Mouse (Mus musculus): Measurements from ENCODE around the gene Hspd1. TPM values are rescaled to one million over a fixed set of nuclear protein-coding genes. Genes with fewer than 3 reads are reported as not detected.
"Not testable (repeated sequence)": the region's sequence is repeated elsewhere in the genome, so short reads cannot be mapped to it uniquely, and the experiment has no call there.

The Hspd1 gene
- total RNA-seq, 2 experiments from 2014 or later: 363 to 379 TPM

- DNase-seq: peak; percentile 19
These were observed 1.1 kb downstream of the Hspd1 start for GRCm38 (mm10) chr1:55086868-55087400.

- DNase-seq: no peak
These were observed 2.2 kb downstream of the Hspd1 start for GRCm38 (mm10) chr1:55085781-55086366.

GRCm38 (mm10) chr1:55082106-55082505 lies 5.9 kb downstream of the Hspd1 start:
- no peak for DNase-seq

GRCm38 (mm10) chr1:55079677-55080076 lies 8.4 kb downstream of the Hspd1 start:
- peak; percentile 33 for DNase-seq

- DNase-seq: no peak
These were observed 11.1 kb downstream of the Hspd1 start for GRCm38 (mm10) chr1:55076849-55077516.

- no peak for DNase-seq
These were observed 11.7 kb downstream of the Hspd1 start for GRCm38 (mm10) chr1:55076395-55076743.

GRCm38 (mm10) chr1:55075652-55076394 lies 12.2 kb downstream of the Hspd1 start:
- no peak for DNase-seq

GRCm38 (mm10) chr1:55074757-55075156 lies 13.3 kb downstream of the Hspd1 start:
- DNase-seq: no peak

- not testable (repeated sequence) for DNase-seq
These were observed 15.7 kb downstream of the Hspd1 start for GRCm38 (mm10) chr1:55072328-55072727.

- no peak for DNase-seq
These were observed 26.3 kb downstream of the Hspd1 start for GRCm38 (mm10) chr1:55061772-55062171.

GRCm38 (mm10) chr1:55061099-55061498 lies 26.9 kb downstream of the Hspd1 start:
- no peak for DNase-seq

- not testable (repeated sequence) for DNase-seq
These were observed 29.7 kb downstream of the Hspd1 start for GRCm38 (mm10) chr1:55058383-55058782.

GRCm38 (mm10) chr1:55055322-55056115 lies 32.5 kb downstream of the Hspd1 start:
- DNase-seq: no peak

GRCm38 (mm10) chr1:55053596-55053995 lies 34.4 kb downstream of the Hspd1 start:
- no peak for DNase-seq

GRCm38 (mm10) chr1:55053005-55053404 lies 35.0 kb downstream of the Hspd1 start:
- DNase-seq: peak; percentile 86

GRCm38 (mm10) chr1:55052355-55052953 lies 35.6 kb downstream of the Hspd1 start, which contains the start of gene Coq10b:
Gene Coq10b (plus strand): TSS chr1:55052770.
- DNase-seq: peak; percentile 99

GRCm38 (mm10) chr1:55051671-55052070 lies 36.4 kb downstream of the Hspd1 start:
- DNase-seq: no peak

GRCm38 (mm10) chr1:55048841-55049587 lies 39.0 kb downstream of the Hspd1 start:
- DNase-seq: no peak

GRCm38 (mm10) chr1:55043164-55043563 lies 44.9 kb downstream of the Hspd1 start:
- DNase-seq: no peak

- no peak for DNase-seq
These were observed 45.8 kb downstream of the Hspd1 start for GRCm38 (mm10) chr1:55042246-55042645.

- no peak for DNase-seq
These were observed 46.4 kb downstream of the Hspd1 start for GRCm38 (mm10) chr1:55041691-55042090.

Data from heart, postnatal 4 days (tissue).